Mouse (Mus musculus) MEL (cell line): ENCODE measurements around the gene Cfdp1. TPM values are rescaled to one million over a fixed set of nuclear protein-coding genes. Genes with fewer than 3 reads are reported as not detected.

Experiments
- DNase-seq: peaks from one replicate; pipeline ENCODE4 v3.0.0; 2011; ENCODE audit warnings: low read depth, low spot score
- H3K27ac ChIP-seq: 2 replicates; pipeline ENCODE4 v1.5.1; 2012; ENCODE audit warnings: low read depth, mild to moderate bottlenecking, control low read depth, low read length, moderate library complexity; ENCODE audit not compliant: control insufficient read depth
- H3K27me3 ChIP-seq, 2 experiments: fragments of 150-350 bp in 1 of 2; sonication (generic) in 1 of 2; 2 replicates each; pipeline ENCODE4 v1.6.1; 2012; ENCODE audit warnings: low read length in 2 of 2, mild to moderate bottlenecking in 2 of 2, improper control_type of control experiment in 1 of 2, moderate library complexity in 1 of 2; ENCODE audit not compliant: insufficient read depth in 2 of 2, control insufficient read depth in 1 of 2
- H3K36me3 ChIP-seq, 2 experiments: 2 replicates each; pipeline ENCODE4 v1.6.1; 2012 to 2014; ENCODE audit warnings: low read length in 2 of 2, improper control_type of control experiment in 1 of 2, inconsistent platforms in 1 of 2, mild to moderate bottlenecking in 1 of 2; ENCODE audit not compliant: insufficient read depth in 2 of 2, control insufficient read depth in 1 of 2
- H3K4me1 ChIP-seq, 2 experiments: fragments of 150-350 bp in 1 of 2; sonication (generic) in 1 of 2; 2 replicates each; pipeline ENCODE4 v1.6.1; 2012; ENCODE audit warnings: low read length in 2 of 2, improper control_type of control experiment in 1 of 2, mild to moderate bottlenecking in 1 of 2; ENCODE audit not compliant: insufficient read depth in 2 of 2, control insufficient read depth in 1 of 2
- H3K4me3 ChIP-seq, 2 experiments: fragments of 150-350 bp in 1 of 2; sonication (generic) in 1 of 2; 2 replicates each; pipeline ENCODE4 v1.5.1; 2012; ENCODE audit warnings: low read depth in 2 of 2, low read length in 2 of 2, mild to moderate bottlenecking in 2 of 2, moderate library complexity in 2 of 2, control low read depth in 1 of 2, improper control_type of control experiment in 1 of 2; ENCODE audit not compliant: control insufficient read depth in 1 of 2, insufficient read depth in 1 of 2
- H3K79me2 ChIP-seq: 2 replicates; pipeline ENCODE4 v1.6.1; 2012; ENCODE audit warnings: mild to moderate bottlenecking, low read length, moderate library complexity; ENCODE audit not compliant: control insufficient read depth, poor library complexity, insufficient read depth
- H3K9ac ChIP-seq: 2 replicates; pipeline ENCODE4 v1.6.1; 2012; ENCODE audit warnings: low read depth, mild to moderate bottlenecking, control low read depth, low read length, moderate library complexity; ENCODE audit not compliant: control insufficient read depth, poor library complexity, severe bottlenecking
- H3K9me3 ChIP-seq: fragments of 150-350 bp; sonication (generic); replicated peaks from 2 replicates; pipeline ENCODE4 v1.6.1; 2012; ENCODE audit warnings: mild to moderate bottlenecking, low read length, improper control_type of control experiment, moderate library complexity; ENCODE audit not compliant: insufficient read depth
- CHD1 ChIP-seq: IDR thresholded peaks from 2 replicates; pipeline ENCODE4 v1.6.1; 2012; ENCODE audit warnings: low read depth, mild to moderate bottlenecking, inconsistent platforms, low read length, improper control_type of control experiment
- CTCF ChIP-seq, 3 experiments: IDR thresholded peaks in 2 of 3; conservative IDR thresholded peaks in 1 of 3; 2 replicates each; pipeline ENCODE4 v1.5.1; 2011 to 2012; ENCODE audit warnings: low read length in 3 of 3, low read depth in 2 of 3, mild to moderate bottlenecking in 2 of 3, improper control_type of control experiment in 1 of 3, inconsistent platforms in 1 of 3, mixed read lengths in 1 of 3, moderate library complexity in 1 of 3; ENCODE audit not compliant: control insufficient read depth in 1 of 3, insufficient read depth in 1 of 3, poor library complexity in 1 of 3, severe bottlenecking in 1 of 3
- ELF1 ChIP-seq: IDR thresholded peaks from 2 replicates; pipeline ENCODE4 v1.6.1; 2014; ENCODE audit warnings: low read depth, mild to moderate bottlenecking, inconsistent platforms, low read length, improper control_type of control experiment, moderate library complexity
- EP300 ChIP-seq, 2 experiments: IDR thresholded peaks; 2 replicates each; pipeline ENCODE4 v1.6.1; 2011; ENCODE audit warnings: improper control_type of control experiment in 2 of 2, low read length in 2 of 2, low read depth in 1 of 2, mild to moderate bottlenecking in 1 of 2
- ETS1 ChIP-seq: IDR thresholded peaks from 2 replicates; pipeline ENCODE4 v1.6.1; 2012; ENCODE audit warnings: low read depth, mild to moderate bottlenecking, inconsistent platforms, low read length, improper control_type of control experiment, moderate library complexity
- GATA1 ChIP-seq: IDR thresholded peaks from 2 replicates; pipeline ENCODE4 v1.6.1; 2011; ENCODE audit warnings: low read depth, low read length, improper control_type of control experiment
- HCFC1 ChIP-seq: IDR thresholded peaks from 2 replicates; pipeline ENCODE4 v1.6.1; 2012; ENCODE audit warnings: low read depth, mild to moderate bottlenecking, inconsistent platforms, low read length, improper control_type of control experiment, moderate library complexity
- MAFK ChIP-seq: IDR thresholded peaks from 2 replicates; pipeline ENCODE4 v1.6.1; 2011; ENCODE audit warnings: low read depth, mild to moderate bottlenecking, low read length, improper control_type of control experiment, borderline replicate concordance
- MAX ChIP-seq: IDR thresholded peaks from 2 replicates; pipeline ENCODE4 v1.6.1; 2011; ENCODE audit warnings: low read length, improper control_type of control experiment
- MAZ ChIP-seq: IDR thresholded peaks from 2 replicates; pipeline ENCODE4 v1.6.1; 2012; ENCODE audit warnings: low read depth, mild to moderate bottlenecking, inconsistent platforms, low read length, improper control_type of control experiment
- MEF2A ChIP-seq: IDR thresholded peaks from 2 replicates; pipeline ENCODE4 v1.6.1; 2014; ENCODE audit warnings: low read depth, mild to moderate bottlenecking, inconsistent platforms, low read length, improper control_type of control experiment; ENCODE audit not compliant: poor library complexity, insufficient replicate concordance, severe bottlenecking; ENCODE audit errors: extremely low read depth
- MXI1 ChIP-seq: IDR thresholded peaks from 2 replicates; pipeline ENCODE4 v1.6.1; 2011; ENCODE audit warnings: mild to moderate bottlenecking, low read depth, low read length, improper control_type of control experiment
- MYB ChIP-seq: IDR thresholded peaks from 2 replicates; pipeline ENCODE4 v1.6.1; 2011; ENCODE audit warnings: mild to moderate bottlenecking, low read depth, low read length, improper control_type of control experiment
- MYC ChIP-seq: IDR thresholded peaks from 2 replicates; pipeline ENCODE4 v1.6.1; 2011; ENCODE audit warnings: low read depth, mild to moderate bottlenecking, low read length, improper control_type of control experiment, moderate library complexity
- NELFE ChIP-seq: IDR thresholded peaks from 2 replicates; pipeline ENCODE4 v1.6.1; 2011; ENCODE audit warnings: low read depth, low read length, improper control_type of control experiment
- NRF1 ChIP-seq: IDR thresholded peaks from 2 replicates; pipeline ENCODE4 v1.6.1; 2014; ENCODE audit warnings: low read depth, mild to moderate bottlenecking, inconsistent platforms, low read length, improper control_type of control experiment, moderate library complexity; ENCODE audit not compliant: poor library complexity, insufficient read depth, severe bottlenecking
- POLR2A ChIP-seq, 2 experiments: IDR thresholded peaks; 2 replicates each; pipeline ENCODE4 v1.6.1; 2011 to 2012; ENCODE audit warnings: low read length in 2 of 2, mild to moderate bottlenecking in 2 of 2, control low read depth in 1 of 2, improper control_type of control experiment in 1 of 2, low read depth in 1 of 2, moderate library complexity in 1 of 2; ENCODE audit not compliant: control insufficient read depth in 1 of 2, insufficient read depth in 1 of 2, poor library complexity in 1 of 2
- POLR2AphosphoS2 ChIP-seq: IDR thresholded peaks from 2 replicates; pipeline ENCODE4 v1.6.1; 2011; ENCODE audit warnings: low read length, improper control_type of control experiment
- RAD21 ChIP-seq: IDR thresholded peaks from 2 replicates; pipeline ENCODE4 v1.6.1; 2011; ENCODE audit warnings: mild to moderate bottlenecking, low read depth, low read length, improper control_type of control experiment
- SMC3 ChIP-seq: IDR thresholded peaks from 2 replicates; pipeline ENCODE4 v1.6.1; 2011; ENCODE audit warnings: low read depth, low read length, improper control_type of control experiment
- TAL1 ChIP-seq: IDR thresholded peaks from 2 replicates; pipeline ENCODE4 v1.6.1; 2012; ENCODE audit warnings: mild to moderate bottlenecking, inconsistent platforms, low read length, moderate library complexity, mixed read lengths
- TBP ChIP-seq: IDR thresholded peaks from 2 replicates; pipeline ENCODE4 v1.8.0; 2011; ENCODE audit warnings: low read depth, low read length, improper control_type of control experiment
- TCF12 ChIP-seq: IDR thresholded peaks from 2 replicates; pipeline ENCODE4 v1.6.1; 2014; ENCODE audit warnings: low read depth, mild to moderate bottlenecking, inconsistent platforms, low read length, improper control_type of control experiment, moderate library complexity
- USF1 ChIP-seq: IDR thresholded peaks from 2 replicates; pipeline ENCODE4 v1.6.1; 2014; ENCODE audit warnings: low read depth, mild to moderate bottlenecking, inconsistent platforms, low read length, improper control_type of control experiment, moderate library complexity
- ZKSCAN1 ChIP-seq: IDR thresholded peaks from 2 replicates; pipeline ENCODE4 v1.6.1; 2012; ENCODE audit warnings: low read depth, mild to moderate bottlenecking, inconsistent platforms, low read length, improper control_type of control experiment, moderate library complexity
- ZMIZ1 ChIP-seq: IDR thresholded peaks from 2 replicates; pipeline ENCODE4 v1.6.1; 2012; ENCODE audit warnings: low read depth, mild to moderate bottlenecking, inconsistent platforms, low read length, improper control_type of control experiment, moderate library complexity
- ZNF384 ChIP-seq: IDR thresholded peaks from 2 replicates; pipeline ENCODE4 v1.6.1; 2012; ENCODE audit warnings: low read depth, mild to moderate bottlenecking, inconsistent platforms, low read length, improper control_type of control experiment
- polyA plus RNA-seq, 2 experiments: library from polyadenylated mRNA; stranded (reverse) in 1 of 2; unstranded in 1 of 2; fragments of >175 nt in 1 of 2; fragments of >200 nt in 1 of 2; gene quantifications; 2 replicates each; pipeline versions ENCODE4 v1.2.1 to v1.2.4; 2012; ENCODE audit warnings: low replicate concordance in 2 of 2, low read depth in 1 of 2; ENCODE audit not compliant: insufficient read length in 2 of 2, insufficient read depth in 1 of 2, missing spikeins in 1 of 2
- total RNA-seq: library from RNA; depleted of rRNA; stranded (reverse); fragments of 300-350 nt; gene quantifications from 2 replicates; pipeline ENCODE4 v1.2.3, GENCODE M21; 2012

The Cfdp1 gene
- total and polyA plus RNA-seq, 3 experiments, result 185 to 214 TPM; not detected in 1

DNA sequence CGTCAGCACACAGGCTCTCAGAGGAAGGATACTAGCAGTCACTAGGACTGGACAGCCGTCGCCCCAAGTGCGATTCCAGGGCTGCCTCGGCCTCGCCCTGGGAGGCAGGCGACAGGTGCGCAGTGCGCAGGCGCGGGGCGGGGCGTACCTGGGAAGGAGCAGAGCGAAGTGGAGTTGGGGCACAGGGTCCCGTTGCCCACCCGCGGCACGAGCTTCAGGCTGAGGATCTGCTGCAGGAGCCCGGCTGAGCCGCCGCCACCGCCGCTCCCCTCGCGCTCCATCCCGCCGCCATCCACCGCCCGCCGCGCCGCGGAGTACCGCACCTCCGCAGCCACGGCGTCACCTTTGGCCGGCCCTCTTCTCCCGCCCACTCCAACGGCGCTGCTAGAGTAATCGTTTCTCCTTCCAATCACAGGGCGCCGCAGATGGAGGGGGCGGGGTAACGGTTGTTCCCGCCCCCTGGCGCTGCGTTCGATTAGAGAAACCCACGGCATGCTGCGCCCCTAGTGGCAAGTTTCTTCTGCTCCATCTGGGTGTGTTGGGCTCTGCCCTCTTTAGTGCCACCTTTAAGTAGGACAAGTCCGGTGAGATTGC, 22.4 kb upstream of the Cfdp1 start, which contains the start of gene Tmem170:
Gene Tmem170, minus strand, starts transcription at position 396 of the 594 bp plus-strand sequence.
- H3K4me1 ChIP-seq, result peaks cover 0 to 11% of the 10 kb centered on the region in 2 experiments; a peak in 3 of 4 replicates
- H3K79me2 ChIP-seq, result no peaks in the 10 kb centered on the region
- DNase-seq, result peak; percentile 98
- TF ChIP-seq ETS1 (peak; percentile 47; the same call in 1 of the 2 replicates), POLR2AphosphoS2 (peak; percentile 56; the same call in 1 of the 2 replicates), HCFC1 (peak; percentile 67), ZNF384 (peak; percentile 45), GATA1 (no peak), MYB (peak; percentile 61; the same call in 1 of the 2 replicates), TBP (peak; percentile 70), RAD21 (peak; percentile 56), MAX (0 out of 2 replicates have a peak, but pooled peaks have one; percentile 32), MXI1 (0 out of 2 replicates have a peak, but pooled peaks have one; percentile 17), NELFE (peak; percentile 80), TCF12 (peak; percentile 44), ZKSCAN1 (no peak), MAZ (peak; percentile 65; the same call in 1 of the 2 replicates), POLR2A (IDR thresholded peaks at IDR 0.05; ENCODE audit: control insufficient read depth in 1 of 2, insufficient read depth in 1 of 2, low read depth in 1 of 2, low read length in 2 of 2, poor library complexity in 1 of 2) (peak; percentile 71 to 83), EP300 (IDR thresholded peaks at IDR 0.05; ENCODE audit: low read depth in 1 of 2, low read length in 2 of 2) (0 out of 4 replicates have a peak, but pooled peaks of 1 of the 2 experiments have one; percentile 36), MAFK (no peak), ELF1 (no peak), ZMIZ1 (peak; percentile 63; the same call in 1 of the 2 replicates), USF1 (0 out of 2 replicates have a peak, but pooled peaks have one; percentile 17), CHD1 (no peak), MEF2A (no peak), SMC3 (peak; percentile 45), NRF1 (peak; percentile 90), CTCF (IDR thresholded peaks at IDR 0.05 in 2 of 3, conservative IDR thresholded peaks at IDR 0.05 in 1 of 3; ENCODE audit: control insufficient read depth in 1 of 3, insufficient read depth in 1 of 3, low read depth in 2 of 3, low read length in 3 of 3, poor library complexity in 1 of 3, severe bottlenecking in 1 of 3) (peak; percentile 82 to 98 (median 83)), TAL1 (no peak), MYC (0 out of 2 replicates have a peak, but pooled peaks have one; percentile 22)
- H3K9me3 ChIP-seq, result no peaks in the 10 kb centered on the region
- H3K36me3 ChIP-seq, result peaks cover 0 to 4% of the 10 kb centered on the region in 2 experiments; a peak in 2 of 4 replicates
- peak within 1 kb of the TSS; percentile 84 to 97 for H3K4me3 ChIP-seq
- peak within 1 kb of the TSS; percentile 46 for H3K27ac ChIP-seq
- H3K27me3 ChIP-seq, result no peaks in the 10 kb centered on the region
- peak within 1 kb of the TSS; percentile 82 for H3K9ac ChIP-seq
